Mouse (Mus musculus) olfactory bulb, adult 2 months (tissue): Measurements from ENCODE around the gene Apoc1.

Experiments
- CTCF ChIP-seq: fragments of 200-500 bp; IDR thresholded peaks from 2 replicates; pipeline ENCODE4 v1.5.1; 2012; ENCODE audit warnings: low read depth, mild to moderate bottlenecking, low read length, moderate library complexity; ENCODE audit not compliant: insufficient read depth
- POLR2A ChIP-seq: fragments of 200-500 bp; IDR thresholded peaks from 2 replicates; pipeline ENCODE4 v1.6.1; 2012; ENCODE audit warnings: mild to moderate bottlenecking, low read depth, low read length, moderate library complexity; ENCODE audit not compliant: insufficient read depth

GRCm38 (mm10) chr7:19641223-19641622 is 51.2 kb downstream of the Apoc1 start:
- TF ChIP-seq POLR2A (no peak), CTCF (no peak)
